Mouse (Mus musculus) cortical plate, adult 2 months (tissue): ENCODE measurements around the gene Srrm3.

Experiments used
- CTCF ChIP-seq: fragments of 200-500 bp; IDR thresholded peaks from 2 replicates; pipeline ENCODE4 v1.5.1; 2011; ENCODE audit warnings: mild to moderate bottlenecking, control low read depth, low read length; ENCODE audit not compliant: insufficient read depth; ENCODE audit errors: extremely low read depth
- POLR2A ChIP-seq: fragments of 200-500 bp; IDR thresholded peaks from 2 replicates; pipeline ENCODE4 v1.6.1; 2011; ENCODE audit warnings: mild to moderate bottlenecking, low read length, control low read depth; ENCODE audit not compliant: insufficient read depth; ENCODE audit errors: extremely low read depth

DNA sequence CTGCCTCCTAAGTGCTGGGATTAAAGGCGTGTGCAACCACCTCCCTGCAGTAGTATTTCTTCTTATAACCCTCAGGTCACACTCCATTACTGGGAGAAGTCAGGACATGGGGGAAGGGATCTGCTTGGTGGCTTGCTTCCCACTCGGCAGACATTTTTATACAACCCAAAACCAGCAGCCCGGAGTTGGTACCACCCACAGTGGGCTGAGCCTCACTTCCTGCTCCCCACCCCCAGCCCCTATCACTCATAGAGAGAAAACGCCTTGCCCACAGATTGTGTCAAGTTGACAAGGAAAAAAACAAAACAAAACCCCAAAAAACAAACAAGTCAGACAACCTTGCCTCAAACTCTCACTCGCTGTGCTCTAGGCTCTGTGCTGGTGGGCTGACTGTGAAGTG lies 106.5 kb downstream of the Srrm3 start:
- TF ChIP-seq POLR2A: no peak
- no peak for TF ChIP-seq CTCF
